Mouse (Mus musculus): Measurements from ENCODE around the gene Krtap10-4. TPM values are rescaled to one million over a fixed set of nuclear protein-coding genes. Genes with fewer than 3 reads are reported as not detected.

The Krtap10-4 gene
- total and polyA plus RNA-seq, 2 experiments from 2014 or later = 0.27 TPM; not detected in 1

DNA sequence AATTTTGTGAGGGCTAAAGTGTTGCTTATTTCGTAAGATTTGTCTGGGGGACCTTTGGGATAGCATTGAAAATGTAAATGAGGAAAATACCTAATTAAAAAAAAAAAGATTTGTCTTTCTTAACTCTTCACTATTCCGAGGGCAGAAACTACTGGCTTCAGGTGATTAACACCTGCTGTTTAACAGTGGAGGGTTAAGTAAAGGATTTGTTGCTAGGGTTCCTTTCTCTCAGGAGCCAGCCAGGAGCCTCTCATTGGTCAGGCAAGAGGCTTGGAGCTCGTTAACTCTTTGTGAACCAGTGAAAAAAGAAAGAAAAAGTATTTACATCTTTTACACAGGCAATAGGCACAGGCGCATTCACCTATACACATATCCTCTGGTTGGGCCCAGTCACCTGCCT lies 7.7 kb downstream of the Krtap10-4 start:
- ATAC-seq (ENCODE audit: low FRiP score) = 0 out of 2 replicates have a peak, but pooled peaks have one; percentile 66
- H3K4me3 ChIP-seq (ENCODE audit: low read depth, low read length) = no peak overlapping the region
- no peak overlapping the region for H3K9ac ChIP-seq (replicated peaks; ENCODE audit: low read length, poor library complexity, severe bottlenecking)
- no peaks in the 10 kb centered on the region for H3K4me1 ChIP-seq (ENCODE audit: insufficient read depth, low read length)
- peak overlapping the region; percentile 20; the same call in 1 of the 2 replicates for H3K4me2 ChIP-seq (ENCODE audit: low read depth, low read length, poor library complexity, severe bottlenecking)
- TF ChIP-seq CTCF (IDR thresholded peaks at IDR 0.05) = no peak
- DNase-seq (ENCODE audit: low spot score) = peak; percentile 16
- no peaks in the 10 kb centered on the region for H3K9me3 ChIP-seq (ENCODE audit: low read length)
- no peaks in the 10 kb centered on the region for H3K36me3 ChIP-seq (ENCODE audit: insufficient read depth, low read length)
- no peak overlapping the region for H3K27ac ChIP-seq (ENCODE audit: low read depth, low read length)
- no peaks in the 10 kb centered on the region; the same call in 1 of the 2 replicates for H3K27me3 ChIP-seq (ENCODE audit: insufficient read depth, low read length)
- 33% methylated on average over 4 of the region's 4 CpGs for WGBS

DNA sequence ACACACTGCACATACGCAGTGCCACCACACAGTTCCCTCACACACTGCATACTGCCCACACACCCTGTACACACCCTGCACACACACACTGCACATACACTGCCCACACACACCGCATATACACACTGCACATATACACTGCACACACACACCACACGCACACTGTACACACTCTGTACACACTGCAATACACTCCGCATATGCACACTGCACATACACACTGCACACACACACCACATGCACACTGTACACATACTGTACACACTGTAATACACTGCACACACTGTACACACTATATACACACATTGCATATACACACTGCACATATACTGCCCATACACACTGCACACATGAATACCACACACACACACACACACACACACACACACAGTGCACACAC lies 8.4 kb downstream of the Krtap10-4 start:
- Histone ChIP-seq H3K4me1 (ENCODE audit: insufficient read depth, low read length) (no peaks in the 10 kb centered on the region), H3K27ac (ENCODE audit: low read depth, low read length) (no peak overlapping the region), H3K4me2 (ENCODE audit: low read depth, low read length, poor library complexity, severe bottlenecking) (no peak overlapping the region), H3K9me3 (ENCODE audit: low read length) (no peaks in the 10 kb centered on the region), H3K36me3 (ENCODE audit: insufficient read depth, low read length) (no peaks in the 10 kb centered on the region), H3K9ac (replicated peaks; ENCODE audit: low read length, poor library complexity, severe bottlenecking) (no peak overlapping the region), H3K27me3 (ENCODE audit: insufficient read depth, low read length) (no peaks in the 10 kb centered on the region; the same call in 1 of the 2 replicates), H3K4me3 (ENCODE audit: low read depth, low read length) (no peak overlapping the region)
- WGBS = 98% methylated on average over 4 of the region's 4 CpGs
- ATAC-seq (ENCODE audit: low FRiP score) = peak; percentile 61
- DNase-seq (ENCODE audit: low spot score) = no peak
- TF ChIP-seq CTCF (IDR thresholded peaks at IDR 0.05) = no peak

DNA sequence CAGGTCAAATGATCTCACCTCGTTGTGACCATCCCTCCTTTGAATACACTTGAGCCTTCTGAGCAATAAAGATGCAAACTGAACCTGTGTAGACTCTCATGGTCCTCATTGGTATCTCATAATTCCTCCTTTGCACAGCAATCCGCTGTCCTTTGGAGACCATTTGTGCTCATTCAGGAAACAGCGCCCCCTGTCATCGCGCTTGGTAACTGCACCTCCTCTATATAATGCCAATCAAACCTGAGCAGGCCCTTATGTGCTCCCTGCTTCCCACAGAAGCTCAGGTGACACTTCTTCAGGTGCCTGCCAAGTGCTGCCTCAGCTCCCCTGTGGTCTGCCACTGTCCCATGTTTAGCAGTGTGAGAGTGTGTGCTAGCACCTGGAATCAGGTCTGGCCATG lies 11.4 kb downstream of the Krtap10-4 start:
- DNase-seq (ENCODE audit: low spot score) = peak; percentile 36
- Histone ChIP-seq H3K9ac (replicated peaks; ENCODE audit: low read length, poor library complexity, severe bottlenecking) (no peak overlapping the region), H3K36me3 (ENCODE audit: insufficient read depth, low read length) (no peaks in the 10 kb centered on the region), H3K4me3 (ENCODE audit: low read depth, low read length) (no peak overlapping the region), H3K27me3 (ENCODE audit: insufficient read depth, low read length) (no peaks in the 10 kb centered on the region; the same call in 1 of the 2 replicates), H3K4me2 (ENCODE audit: low read depth, low read length, poor library complexity, severe bottlenecking) (no peak overlapping the region), H3K4me1 (ENCODE audit: insufficient read depth, low read length) (no peaks in the 10 kb centered on the region), H3K27ac (ENCODE audit: low read depth, low read length) (no peak overlapping the region), H3K9me3 (ENCODE audit: low read length) (no peaks in the 10 kb centered on the region)
- peak; percentile 73 for TF ChIP-seq CTCF (IDR thresholded peaks at IDR 0.05)
- 35% methylated on average over 5 of the region's 5 CpGs for WGBS
- ATAC-seq (ENCODE audit: low FRiP score) = no peak

DNA sequence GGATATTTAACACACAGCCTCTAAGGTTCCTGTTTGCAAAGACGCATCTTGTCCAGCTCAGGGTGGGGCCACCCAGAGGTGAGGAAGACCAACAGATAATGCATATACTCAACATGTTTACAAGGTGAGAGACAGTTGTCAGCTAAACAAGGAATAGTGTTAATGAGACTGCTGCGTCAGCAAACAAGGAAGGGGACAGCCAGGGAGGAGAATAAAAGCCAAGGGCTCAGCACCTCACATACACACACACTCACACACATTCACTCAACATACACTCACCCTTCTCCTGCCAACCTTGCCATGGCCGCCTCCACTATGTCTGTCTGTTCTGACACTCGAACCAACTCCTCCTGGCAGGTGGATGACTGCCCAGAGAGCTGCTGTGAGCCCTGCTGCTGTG lies 12.5 kb downstream of the Krtap10-4 start, which contains the start of gene Gm2696:
TSS of gene Gm2696 (plus strand) at position 301 of the 400 bp plus-strand sequence.
- H3K4me1 ChIP-seq (ENCODE audit: insufficient read depth, low read length) = no peaks in the 10 kb centered on the region
- ATAC-seq (ENCODE audit: low FRiP score) = no peak
- no peak for TF ChIP-seq CTCF (IDR thresholded peaks at IDR 0.05)
- no peak within 1 kb of the TSS for H3K9ac ChIP-seq (replicated peaks; ENCODE audit: low read length, poor library complexity, severe bottlenecking)
- H3K27me3 ChIP-seq (ENCODE audit: insufficient read depth, low read length) = no peaks in the 10 kb centered on the region; the same call in 1 of the 2 replicates
- H3K36me3 ChIP-seq (ENCODE audit: insufficient read depth, low read length) = no peaks in the 10 kb centered on the region
- no peak for DNase-seq (ENCODE audit: low spot score)
- no peaks in the 10 kb centered on the region for H3K9me3 ChIP-seq (ENCODE audit: low read length)
- H3K4me3 ChIP-seq (ENCODE audit: low read depth, low read length) = no peak within 1 kb of the TSS
- no peak within 1 kb of the TSS for H3K27ac ChIP-seq (ENCODE audit: low read depth, low read length)
- no peak within 1 kb of the TSS for H3K4me2 ChIP-seq (ENCODE audit: low read depth, low read length, poor library complexity, severe bottlenecking)
- 55% methylated on average over 4 of the region's 4 CpGs for WGBS

DNA sequence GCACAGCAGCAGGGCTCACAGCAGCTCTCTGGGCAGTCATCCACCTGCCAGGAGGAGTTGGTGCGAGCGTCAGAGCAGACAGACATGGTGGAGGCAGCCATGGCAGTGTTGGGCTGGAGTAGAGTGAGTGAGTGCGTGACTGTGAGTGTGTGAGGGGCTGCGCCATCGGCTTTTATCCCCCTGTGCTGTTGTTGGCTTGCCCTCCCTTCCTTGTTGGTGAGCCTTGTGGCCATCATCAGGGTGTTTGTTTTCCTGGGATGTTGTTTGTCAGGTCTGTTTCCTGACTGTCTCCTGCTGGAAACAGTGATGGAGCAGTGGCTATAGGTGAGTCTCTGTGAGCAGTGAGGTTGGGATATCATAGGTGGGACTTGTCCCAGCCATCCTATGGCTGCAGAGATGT lies 15.2 kb downstream of the Krtap10-4 start, which contains the start of gene Gm9507:
TSS of gene Gm9507 (minus strand) at position 101 of the 400 bp plus-strand sequence.
- Histone ChIP-seq H3K4me1 (ENCODE audit: insufficient read depth, low read length) (no peaks in the 10 kb centered on the region), H3K9ac (replicated peaks; ENCODE audit: low read length, poor library complexity, severe bottlenecking) (no peak within 1 kb of the TSS), H3K4me2 (ENCODE audit: low read depth, low read length, poor library complexity, severe bottlenecking) (no peak within 1 kb of the TSS), H3K9me3 (ENCODE audit: low read length) (no peaks in the 10 kb centered on the region), H3K27me3 (ENCODE audit: insufficient read depth, low read length) (no peaks in the 10 kb centered on the region), H3K27ac (ENCODE audit: low read depth, low read length) (no peak within 1 kb of the TSS), H3K4me3 (ENCODE audit: low read depth, low read length) (no peak within 1 kb of the TSS), H3K36me3 (ENCODE audit: insufficient read depth, low read length) (no peaks in the 10 kb centered on the region)
- TF ChIP-seq CTCF (IDR thresholded peaks at IDR 0.05) = no peak
- DNase-seq (ENCODE audit: low spot score) (no peak), ATAC-seq (ENCODE audit: low FRiP score) (no peak)
- WGBS = 75% methylated on average over 5 of the region's 5 CpGs

DNA sequence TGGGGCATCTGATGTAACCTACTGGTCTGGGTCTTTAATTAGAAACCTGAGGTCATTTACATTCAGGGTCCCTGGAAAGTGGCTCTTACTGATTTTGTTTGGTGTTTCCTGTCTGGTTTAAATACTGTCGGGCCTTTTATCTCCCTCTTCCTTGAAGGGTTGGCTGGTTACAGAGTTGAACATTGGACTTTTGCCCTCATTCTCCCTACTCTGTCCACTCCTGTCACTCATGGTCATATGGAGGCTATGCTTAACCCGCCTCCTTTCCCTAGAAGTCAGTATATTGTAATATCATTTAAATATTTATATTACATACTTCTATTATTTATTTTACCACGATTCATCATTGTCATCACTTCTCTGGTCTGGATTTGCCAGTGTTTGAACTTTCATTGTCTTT lies 22.8 kb downstream of the Krtap10-4 start:
- no peak for DNase-seq (ENCODE audit: low spot score)
- H3K4me2 ChIP-seq (ENCODE audit: low read depth, low read length, poor library complexity, severe bottlenecking) = no peak overlapping the region
- no peak overlapping the region for H3K4me3 ChIP-seq (ENCODE audit: low read depth, low read length)
- no peaks in the 10 kb centered on the region for H3K4me1 ChIP-seq (ENCODE audit: insufficient read depth, low read length)
- ATAC-seq (ENCODE audit: low FRiP score) = no peak
- 80% methylated on average over 3 of the region's 3 CpGs for WGBS
- H3K9ac ChIP-seq (replicated peaks; ENCODE audit: low read length, poor library complexity, severe bottlenecking) = no peak overlapping the region
- H3K36me3 ChIP-seq (ENCODE audit: insufficient read depth, low read length) = no peaks in the 10 kb centered on the region
- no peak overlapping the region for H3K27ac ChIP-seq (ENCODE audit: low read depth, low read length)
- no peaks in the 10 kb centered on the region for H3K27me3 ChIP-seq (ENCODE audit: insufficient read depth, low read length)
- no peaks in the 10 kb centered on the region for H3K9me3 ChIP-seq (ENCODE audit: low read length)
- no peak for TF ChIP-seq CTCF (IDR thresholded peaks at IDR 0.05)

Measured in midbrain, postnatal 0 days (tissue).